Mouse (Mus musculus) MEL (cell line): ENCODE measurements around the gene Thbs2. TPM values are rescaled to one million over a fixed set of nuclear protein-coding genes. Genes with fewer than 3 reads are reported as not detected.

Experiments
- DNase-seq: peaks from one replicate; pipeline ENCODE4 v3.0.0; 2011; ENCODE audit warnings: low read depth, low spot score
- H3K27ac ChIP-seq: 2 replicates; pipeline ENCODE4 v1.5.1; 2012; ENCODE audit warnings: low read depth, mild to moderate bottlenecking, control low read depth, low read length, moderate library complexity; ENCODE audit not compliant: control insufficient read depth
- H3K27me3 ChIP-seq, 2 experiments: fragments of 150-350 bp in 1 of 2; sonication (generic) in 1 of 2; 2 replicates each; pipeline ENCODE4 v1.6.1; 2012; ENCODE audit warnings: low read length in 2 of 2, mild to moderate bottlenecking in 2 of 2, improper control_type of control experiment in 1 of 2, moderate library complexity in 1 of 2; ENCODE audit not compliant: insufficient read depth in 2 of 2, control insufficient read depth in 1 of 2
- H3K36me3 ChIP-seq, 2 experiments: 2 replicates each; pipeline ENCODE4 v1.6.1; 2012 to 2014; ENCODE audit warnings: low read length in 2 of 2, improper control_type of control experiment in 1 of 2, inconsistent platforms in 1 of 2, mild to moderate bottlenecking in 1 of 2; ENCODE audit not compliant: insufficient read depth in 2 of 2, control insufficient read depth in 1 of 2
- H3K4me1 ChIP-seq, 2 experiments: fragments of 150-350 bp in 1 of 2; sonication (generic) in 1 of 2; 2 replicates each; pipeline ENCODE4 v1.6.1; 2012; ENCODE audit warnings: low read length in 2 of 2, improper control_type of control experiment in 1 of 2, mild to moderate bottlenecking in 1 of 2; ENCODE audit not compliant: insufficient read depth in 2 of 2, control insufficient read depth in 1 of 2
- H3K4me3 ChIP-seq, 2 experiments: fragments of 150-350 bp in 1 of 2; sonication (generic) in 1 of 2; 2 replicates each; pipeline ENCODE4 v1.5.1; 2012; ENCODE audit warnings: low read depth in 2 of 2, low read length in 2 of 2, mild to moderate bottlenecking in 2 of 2, moderate library complexity in 2 of 2, control low read depth in 1 of 2, improper control_type of control experiment in 1 of 2; ENCODE audit not compliant: control insufficient read depth in 1 of 2, insufficient read depth in 1 of 2
- H3K79me2 ChIP-seq: 2 replicates; pipeline ENCODE4 v1.6.1; 2012; ENCODE audit warnings: mild to moderate bottlenecking, low read length, moderate library complexity; ENCODE audit not compliant: control insufficient read depth, poor library complexity, insufficient read depth
- H3K9ac ChIP-seq: 2 replicates; pipeline ENCODE4 v1.6.1; 2012; ENCODE audit warnings: low read depth, mild to moderate bottlenecking, control low read depth, low read length, moderate library complexity; ENCODE audit not compliant: control insufficient read depth, poor library complexity, severe bottlenecking
- H3K9me3 ChIP-seq: fragments of 150-350 bp; sonication (generic); replicated peaks from 2 replicates; pipeline ENCODE4 v1.6.1; 2012; ENCODE audit warnings: mild to moderate bottlenecking, low read length, improper control_type of control experiment, moderate library complexity; ENCODE audit not compliant: insufficient read depth
- CHD1 ChIP-seq: IDR thresholded peaks from 2 replicates; pipeline ENCODE4 v1.6.1; 2012; ENCODE audit warnings: low read depth, mild to moderate bottlenecking, inconsistent platforms, low read length, improper control_type of control experiment
- CHD2 ChIP-seq: IDR thresholded peaks from 2 replicates; pipeline ENCODE4 v1.6.1; 2011; ENCODE audit warnings: low read length, improper control_type of control experiment
- E2F4 ChIP-seq: IDR thresholded peaks from 2 replicates; pipeline ENCODE4 v1.6.1; 2011; ENCODE audit warnings: low read depth, low read length, improper control_type of control experiment, borderline replicate concordance
- ELF1 ChIP-seq: IDR thresholded peaks from 2 replicates; pipeline ENCODE4 v1.6.1; 2014; ENCODE audit warnings: low read depth, mild to moderate bottlenecking, inconsistent platforms, low read length, improper control_type of control experiment, moderate library complexity
- EP300 ChIP-seq, 2 experiments: IDR thresholded peaks; 2 replicates each; pipeline ENCODE4 v1.6.1; 2011; ENCODE audit warnings: improper control_type of control experiment in 2 of 2, low read length in 2 of 2, low read depth in 1 of 2, mild to moderate bottlenecking in 1 of 2
- HCFC1 ChIP-seq: IDR thresholded peaks from 2 replicates; pipeline ENCODE4 v1.6.1; 2012; ENCODE audit warnings: low read depth, mild to moderate bottlenecking, inconsistent platforms, low read length, improper control_type of control experiment, moderate library complexity
- JUND ChIP-seq: IDR thresholded peaks from 2 replicates; pipeline ENCODE4 v1.6.1; 2011; ENCODE audit warnings: low read depth, mild to moderate bottlenecking, improper control_type of control experiment, low read length
- MAX ChIP-seq: IDR thresholded peaks from 2 replicates; pipeline ENCODE4 v1.6.1; 2011; ENCODE audit warnings: low read length, improper control_type of control experiment
- MAZ ChIP-seq: IDR thresholded peaks from 2 replicates; pipeline ENCODE4 v1.6.1; 2012; ENCODE audit warnings: low read depth, mild to moderate bottlenecking, inconsistent platforms, low read length, improper control_type of control experiment
- MEF2A ChIP-seq: IDR thresholded peaks from 2 replicates; pipeline ENCODE4 v1.6.1; 2014; ENCODE audit warnings: low read depth, mild to moderate bottlenecking, inconsistent platforms, low read length, improper control_type of control experiment; ENCODE audit not compliant: poor library complexity, insufficient replicate concordance, severe bottlenecking; ENCODE audit errors: extremely low read depth
- MYB ChIP-seq: IDR thresholded peaks from 2 replicates; pipeline ENCODE4 v1.6.1; 2011; ENCODE audit warnings: mild to moderate bottlenecking, low read depth, low read length, improper control_type of control experiment
- MYC ChIP-seq: IDR thresholded peaks from 2 replicates; pipeline ENCODE4 v1.6.1; 2011; ENCODE audit warnings: low read depth, mild to moderate bottlenecking, low read length, improper control_type of control experiment, moderate library complexity
- NELFE ChIP-seq: IDR thresholded peaks from 2 replicates; pipeline ENCODE4 v1.6.1; 2011; ENCODE audit warnings: low read depth, low read length, improper control_type of control experiment
- NRF1 ChIP-seq: IDR thresholded peaks from 2 replicates; pipeline ENCODE4 v1.6.1; 2014; ENCODE audit warnings: low read depth, mild to moderate bottlenecking, inconsistent platforms, low read length, improper control_type of control experiment, moderate library complexity; ENCODE audit not compliant: poor library complexity, insufficient read depth, severe bottlenecking
- POLR2AphosphoS5 ChIP-seq: IDR thresholded peaks from 2 replicates; pipeline ENCODE4 v1.6.1; 2012; ENCODE audit warnings: low read depth, borderline replicate concordance, mild to moderate bottlenecking, inconsistent platforms, low read length, moderate library complexity, mixed read lengths
- TBP ChIP-seq: IDR thresholded peaks from 2 replicates; pipeline ENCODE4 v1.8.0; 2011; ENCODE audit warnings: low read depth, low read length, improper control_type of control experiment
- TCF12 ChIP-seq: IDR thresholded peaks from 2 replicates; pipeline ENCODE4 v1.6.1; 2014; ENCODE audit warnings: low read depth, mild to moderate bottlenecking, inconsistent platforms, low read length, improper control_type of control experiment, moderate library complexity
- UBTF ChIP-seq: IDR thresholded peaks from 2 replicates; pipeline ENCODE4 v1.6.1; 2012; ENCODE audit warnings: low read depth, mild to moderate bottlenecking, inconsistent platforms, low read length, improper control_type of control experiment, moderate library complexity, borderline replicate concordance; ENCODE audit not compliant: insufficient read depth
- USF2 ChIP-seq, 2 experiments: IDR thresholded peaks; 2 replicates each; pipeline ENCODE4 v1.6.1; 2011 to 2012; ENCODE audit warnings: improper control_type of control experiment in 2 of 2, low read length in 2 of 2, borderline replicate concordance in 1 of 2, inconsistent platforms in 1 of 2, low read depth in 1 of 2, mild to moderate bottlenecking in 1 of 2; ENCODE audit not compliant: insufficient read depth in 1 of 2
- ZMIZ1 ChIP-seq: IDR thresholded peaks from 2 replicates; pipeline ENCODE4 v1.6.1; 2012; ENCODE audit warnings: low read depth, mild to moderate bottlenecking, inconsistent platforms, low read length, improper control_type of control experiment, moderate library complexity
- polyA plus RNA-seq, 2 experiments: library from polyadenylated mRNA; stranded (reverse) in 1 of 2; unstranded in 1 of 2; fragments of >175 nt in 1 of 2; fragments of >200 nt in 1 of 2; gene quantifications; 2 replicates each; pipeline versions ENCODE4 v1.2.1 to v1.2.4; 2012; ENCODE audit warnings: low replicate concordance in 2 of 2, low read depth in 1 of 2; ENCODE audit not compliant: insufficient read length in 2 of 2, insufficient read depth in 1 of 2, missing spikeins in 1 of 2
- total RNA-seq: library from RNA; depleted of rRNA; stranded (reverse); fragments of 300-350 nt; gene quantifications from 2 replicates; pipeline ENCODE4 v1.2.3, GENCODE M21; 2012

Gene Thbs2
- total and polyA plus RNA-seq, 3 experiments: not detected

- no peaks in the 10 kb centered on the region for H3K27me3 ChIP-seq
- no peak for DNase-seq
- H3K79me2 ChIP-seq: no peaks in the 10 kb centered on the region
- no peaks in the 10 kb centered on the region for H3K4me1 ChIP-seq
- H3K9ac ChIP-seq: no peak overlapping the region
- no peaks in the 10 kb centered on the region for H3K36me3 ChIP-seq
- TF ChIP-seq MYC (no peak), ELF1 (no peak), HCFC1 (no peak), ZMIZ1 (no peak), E2F4 (no peak), NRF1 (no peak), CHD1 (no peak), USF2 (IDR thresholded peaks at IDR 0.05; ENCODE audit: borderline replicate concordance in 1 of 2, insufficient read depth in 1 of 2, low read depth in 1 of 2, low read length in 2 of 2) (no peak), EP300 (IDR thresholded peaks at IDR 0.05; ENCODE audit: low read depth in 1 of 2, low read length in 2 of 2) (no peak), MEF2A (no peak), MYB (no peak), NELFE (no peak), MAX (no peak), UBTF (no peak), JUND (no peak), MAZ (no peak), CHD2 (no peak), TBP (no peak), POLR2AphosphoS5 (no peak), TCF12 (no peak)
- no peak overlapping the region for H3K4me3 ChIP-seq
- no peaks in the 10 kb centered on the region for H3K9me3 ChIP-seq
- no peak overlapping the region for H3K27ac ChIP-seq
Observed at GRCm38 (mm10) chr17:14693048-14693993, 714 bp downstream of the Thbs2 start.
